Mouse (Mus musculus) intestine, embryonic 16.5 days (tissue): Measurements from ENCODE around the gene Plxna2. TPM values are rescaled to one million over a fixed set of nuclear protein-coding genes. Genes with fewer than 3 reads are reported as not detected.

Experiments
- ATAC-seq: fragments of 200-750 bp; cut with Nextera tagmentation; 2 replicates; pipeline ENCODE4 v1.8.0; 2017; ENCODE audit warnings: moderate TSS enrichment, moderate library complexity
- H3K27ac ChIP-seq: fragments of 300-500 bp; sonication (generic); 2 replicates; pipeline ENCODE4 v1.5.1; 2014; ENCODE audit warnings: mild to moderate bottlenecking, low read length
- H3K27me3 ChIP-seq: fragments of 300-500 bp; sonication (generic); replicated peaks from 2 replicates; pipeline ENCODE4 v1.6.1; 2014; ENCODE audit warnings: low read length, control low read depth, mixed read lengths; ENCODE audit not compliant: control insufficient read depth, insufficient read depth
- H3K36me3 ChIP-seq: fragments of 300-500 bp; sonication (generic); 2 replicates; pipeline ENCODE4 v1.6.1; 2014; ENCODE audit warnings: low read length, control low read depth; ENCODE audit not compliant: control insufficient read depth, insufficient read depth
- H3K4me1 ChIP-seq: fragments of 300-500 bp; sonication (generic); 2 replicates; pipeline ENCODE4 v1.6.1; 2014; ENCODE audit warnings: low read length, control low read depth, mixed read lengths; ENCODE audit not compliant: control insufficient read depth, insufficient read depth
- H3K4me2 ChIP-seq: fragments of 300-500 bp; sonication (generic); 2 replicates; pipeline ENCODE4 v1.6.1; 2014; ENCODE audit warnings: low read depth, low read length, control low read depth
- H3K4me3 ChIP-seq: fragments of 300-500 bp; sonication (generic); 2 replicates; pipeline ENCODE4 v1.5.1; 2014; ENCODE audit warnings: mild to moderate bottlenecking, low read length
- H3K9ac ChIP-seq: fragments of 300-500 bp; sonication (generic); 2 replicates; pipeline ENCODE4 v1.6.1; 2014; ENCODE audit warnings: low read depth, low read length
- H3K9me3 ChIP-seq: fragments of 300-500 bp; sonication (generic); 2 replicates; pipeline ENCODE4 v1.6.1; 2016; ENCODE audit warnings: low read length, control low read depth; ENCODE audit not compliant: control insufficient read depth
- WGBS: fragments of 180-500 bp; shearing (Covaris S2); extraction: QIAGEN DNeasy Blood & Tissue Kit; methylation state at CpG from one replicate; pipeline ENCODE4 v1.1.7; 2014; 5-methylcytosine and 5-hydroxymethylcytosine counted together
- microRNA-seq: library from miRNA; unstranded; fragments of <30 nt; microRNA quantifications from one replicate; pipeline ENCODE4, GENCODE M21; 2016
- polyA plus RNA-seq: library from polyadenylated mRNA; unstranded; fragments of >200 nt; fragmentation: Nextera tagmentation; extraction: Ambion mirVana; gene quantifications from 2 replicates; pipeline ENCODE4 v1.2.1, GENCODE M21; 2015

Plxna2 gene
- polyA plus RNA-seq, 1 experiment from 2014 or later, result 4.3 TPM

DNA sequence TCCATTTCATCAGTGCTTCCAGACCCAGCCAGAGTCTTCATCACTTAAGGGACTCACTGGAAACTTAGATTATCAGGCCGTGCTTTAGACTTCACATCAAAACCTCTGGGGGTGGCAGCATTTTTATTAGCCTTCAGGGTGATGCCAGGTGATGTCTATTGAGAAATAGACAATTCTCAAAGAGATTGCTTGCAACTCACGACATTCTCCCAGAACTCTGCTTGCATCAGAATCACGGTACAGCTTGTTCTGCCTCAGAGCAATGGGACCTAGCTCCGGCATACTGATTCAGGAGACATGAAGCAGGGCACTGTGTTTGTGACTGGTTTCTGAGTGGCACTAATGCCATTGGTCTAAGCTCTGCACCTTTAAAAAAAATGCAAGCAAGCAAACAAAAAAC, 218.7 kb downstream of the Plxna2 start:
- no peaks in the 10 kb centered on the region for H3K27me3 ChIP-seq
- no peaks in the 10 kb centered on the region for H3K36me3 ChIP-seq
- H3K9ac ChIP-seq, result no peak overlapping the region
- no peak overlapping the region for H3K4me2 ChIP-seq
- H3K9me3 ChIP-seq, result no peaks in the 10 kb centered on the region
- H3K4me1 ChIP-seq, result no peaks in the 10 kb centered on the region
- no peak overlapping the region for H3K27ac ChIP-seq
- no peak overlapping the region for H3K4me3 ChIP-seq
- WGBS, result 88% methylated on average over 4 of the region's 4 CpGs
- ATAC-seq, result no peak

DNA sequence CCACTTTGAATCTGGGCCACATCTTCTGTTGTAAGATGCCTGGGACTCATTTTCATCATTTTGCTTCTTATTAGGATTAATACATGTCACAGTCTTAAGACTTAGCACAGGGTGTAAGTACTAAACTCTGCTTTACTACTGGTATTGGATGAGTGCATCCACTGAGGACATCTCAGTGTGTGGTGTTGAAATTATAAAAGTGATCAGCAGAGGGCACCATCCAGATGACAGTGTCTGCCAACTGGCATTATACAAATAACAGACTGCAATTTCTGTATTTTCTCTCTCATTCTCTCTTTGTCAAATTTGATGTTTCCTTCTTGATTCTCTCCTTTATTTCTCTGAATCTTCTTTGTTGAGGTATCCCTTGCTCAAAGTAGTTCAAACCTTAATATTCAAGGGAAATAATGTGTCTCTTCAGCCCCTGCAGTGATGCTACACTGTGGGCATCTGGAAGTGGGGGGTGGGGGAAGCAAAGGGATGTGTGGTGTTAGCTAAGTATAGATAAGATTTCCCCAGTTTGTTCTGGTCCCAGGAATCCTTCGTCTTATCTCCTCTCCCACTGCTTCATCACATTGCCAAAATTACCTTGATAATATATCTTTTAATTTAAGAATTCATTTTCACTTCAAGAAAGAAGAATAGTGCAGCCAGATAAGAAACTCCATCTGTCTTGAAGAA, 221.4 kb downstream of the Plxna2 start:
- Histone ChIP-seq H3K27me3 (no peaks in the 10 kb centered on the region), H3K4me2 (no peak overlapping the region), H3K27ac (no peak overlapping the region), H3K4me3 (no peak overlapping the region), H3K9ac (no peak overlapping the region), H3K9me3 (no peaks in the 10 kb centered on the region), H3K36me3 (no peaks in the 10 kb centered on the region), H3K4me1 (no peaks in the 10 kb centered on the region)
- no peak for ATAC-seq
- 12% methylated on average over 1 of the region's 1 CpGs for WGBS

GRCm38 (mm10) chr1:194843020-194843419, 225.0 kb downstream of the Plxna2 start:
- Histone ChIP-seq H3K27ac (no peak overlapping the region), H3K4me3 (no peak overlapping the region), H3K4me2 (no peak overlapping the region), H3K9ac (no peak overlapping the region), H3K4me1 (no peaks in the 10 kb centered on the region), H3K27me3 (no peaks in the 10 kb centered on the region), H3K36me3 (no peaks in the 10 kb centered on the region), H3K9me3 (no peaks in the 10 kb centered on the region)
- ATAC-seq, result no peak
- WGBS, result 91% methylated on average over 2 of the region's 2 CpGs

GRCm38 (mm10) chr1:194847014-194847413, 229.0 kb downstream of the Plxna2 start:
- H3K27me3 ChIP-seq, result no peaks in the 10 kb centered on the region
- no peaks in the 10 kb centered on the region for H3K4me1 ChIP-seq
- H3K9ac ChIP-seq, result no peak overlapping the region
- no peaks in the 10 kb centered on the region for H3K9me3 ChIP-seq
- H3K4me3 ChIP-seq, result no peak overlapping the region
- H3K27ac ChIP-seq, result no peak overlapping the region
- no peak overlapping the region for H3K4me2 ChIP-seq
- ATAC-seq, result no peak
- WGBS, result 77% methylated on average over 4 of the region's 4 CpGs
- H3K36me3 ChIP-seq, result no peaks in the 10 kb centered on the region

DNA sequence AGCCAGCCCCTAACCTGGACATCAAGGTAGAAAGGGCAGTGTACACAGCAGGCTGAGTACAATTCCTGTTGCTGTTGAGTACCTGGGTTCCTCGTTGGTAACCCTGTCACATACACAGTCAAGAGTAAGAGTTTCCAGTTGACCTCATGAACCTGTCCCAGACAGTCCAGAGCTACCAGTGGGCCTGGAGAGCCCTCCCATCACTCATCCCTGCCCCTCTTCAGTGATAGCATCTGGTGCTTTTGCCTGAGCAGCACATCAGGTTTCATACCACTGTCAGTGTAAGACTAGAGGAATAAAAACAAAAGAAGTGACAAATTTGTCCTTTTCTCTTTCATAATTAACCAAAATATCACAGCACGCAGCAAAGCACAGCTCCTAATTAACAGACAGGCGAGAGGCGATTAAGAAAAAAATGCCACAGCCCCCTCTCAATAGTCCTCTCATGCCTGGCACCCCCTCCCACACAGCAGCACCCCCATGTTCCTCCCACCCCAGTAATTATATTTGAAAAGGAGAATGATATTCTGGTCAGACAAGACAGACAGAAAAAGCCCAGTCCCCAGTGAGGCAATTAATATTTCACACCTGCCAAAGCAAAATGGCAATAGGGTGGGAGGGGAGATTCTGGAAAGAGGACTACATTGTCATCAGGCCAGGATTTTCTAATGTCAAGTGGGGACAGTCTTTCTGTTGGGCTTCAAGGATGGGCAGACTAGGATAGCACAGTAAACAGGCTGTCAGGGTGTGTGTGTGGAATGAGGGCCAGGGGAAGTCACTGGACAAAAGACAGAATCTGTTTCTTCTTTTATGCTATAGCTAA, 233.4 kb downstream of the Plxna2 start:
- ATAC-seq, result no peak
- Histone ChIP-seq H3K27me3 (no peaks in the 10 kb centered on the region), H3K4me3 (no peak overlapping the region), H3K4me2 (no peak overlapping the region), H3K36me3 (no peaks in the 10 kb centered on the region), H3K4me1 (no peaks in the 10 kb centered on the region), H3K9ac (no peak overlapping the region), H3K27ac (no peak overlapping the region), H3K9me3 (no peaks in the 10 kb centered on the region)
- WGBS, result 77% methylated on average over 4 of the region's 4 CpGs

DNA sequence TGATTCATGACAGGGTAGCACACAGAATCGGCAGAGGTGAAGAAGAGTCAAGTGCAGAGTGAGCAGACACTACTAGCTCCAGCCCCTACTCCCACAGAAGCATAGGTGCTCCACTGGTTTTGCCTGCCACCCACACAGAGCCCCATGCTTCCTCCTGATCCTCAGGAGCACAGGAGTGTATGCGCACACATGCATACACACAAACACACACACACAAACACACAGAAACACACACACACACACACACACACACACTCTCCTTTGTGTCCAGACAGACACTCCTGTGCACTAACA, 234.0 kb downstream of the Plxna2 start:
- no peak overlapping the region for H3K4me2 ChIP-seq
- H3K27ac ChIP-seq, result no peak overlapping the region
- ATAC-seq, result no peak
- no peak overlapping the region for H3K9ac ChIP-seq
- H3K4me3 ChIP-seq, result no peak overlapping the region
- H3K9me3 ChIP-seq, result no peaks in the 10 kb centered on the region
- H3K4me1 ChIP-seq, result no peaks in the 10 kb centered on the region
- no peaks in the 10 kb centered on the region for H3K27me3 ChIP-seq
- WGBS, result 40% methylated on average over 2 of the region's 2 CpGs
- H3K36me3 ChIP-seq, result no peaks in the 10 kb centered on the region

Small RNA genes within 50 kb of the gene (microRNA-seq; reads per million reads assigned to microRNA genes)
- gene Mir3962, result 10.7 reads per million, percentile 22 among the genes with 10 or more reads in this experiment
